Mouse (Mus musculus) natural killer cell, adult 2 months (primary cell): ENCODE results near the gene Nbea.

ENCODE experiments used
- DNase-seq, 2 experiments: peaks; one replicate each; pipeline ENCODE4 v3.0.0; 2022; ENCODE audit warnings: low spot score in 2 of 2

Gene Nbea

GRCm38 (mm10) chr3:56183159-56184133 lies at the start of gene Nbea:
TSS of gene Nbea (minus strand) at chr3:56183701.
- peak in 1 of 2 experiments; percentile 16 for DNase-seq

DNA sequence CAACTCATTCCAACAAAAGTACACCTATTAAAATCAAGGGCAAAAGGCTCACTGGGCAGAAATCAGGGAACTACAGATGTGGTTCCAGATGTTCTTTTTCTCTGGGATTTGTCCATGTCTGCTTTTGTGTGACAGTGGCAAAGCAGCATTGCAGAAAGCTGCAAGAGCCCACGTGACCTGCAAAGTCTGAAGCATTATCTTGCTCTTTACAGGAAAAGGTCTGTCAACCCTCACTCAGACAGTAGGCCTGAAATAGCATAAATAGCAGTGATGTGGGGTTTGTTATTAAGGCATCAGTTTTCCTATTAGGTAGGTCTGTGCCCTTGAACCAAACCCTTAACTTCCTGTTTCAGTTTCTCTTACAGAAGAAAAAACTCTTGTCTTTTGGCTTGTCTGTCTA lies 45.8 kb upstream of the Nbea start:
- no peak for DNase-seq

GRCm38 (mm10) chr3:56215989-56216388 lies 32.5 kb upstream of the Nbea start:
- no peak for DNase-seq

- no peak for DNase-seq
Measured at GRCm38 (mm10) chr3:56203968-56204367, 20.5 kb upstream of the Nbea start.

DNA sequence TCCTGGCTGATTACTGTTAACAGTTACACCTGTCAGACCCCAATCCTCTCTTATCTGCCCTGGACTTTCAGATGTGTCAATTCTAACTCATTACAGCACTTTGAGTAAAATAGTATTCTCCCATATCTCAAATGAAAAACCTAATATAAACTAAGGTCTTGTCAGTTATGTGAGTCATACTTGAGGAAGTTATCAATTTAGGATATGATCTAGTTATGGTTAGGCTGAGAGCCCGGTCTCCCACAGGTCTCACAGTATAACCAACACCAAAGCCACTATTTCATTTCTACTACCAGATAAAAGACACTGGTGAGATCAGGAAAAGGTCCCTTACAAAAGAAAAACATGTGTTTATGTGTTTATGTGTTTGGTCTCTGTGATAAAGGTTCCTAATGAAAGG lies 4.7 kb upstream of the Nbea start:
- no peak for DNase-seq

DNA sequence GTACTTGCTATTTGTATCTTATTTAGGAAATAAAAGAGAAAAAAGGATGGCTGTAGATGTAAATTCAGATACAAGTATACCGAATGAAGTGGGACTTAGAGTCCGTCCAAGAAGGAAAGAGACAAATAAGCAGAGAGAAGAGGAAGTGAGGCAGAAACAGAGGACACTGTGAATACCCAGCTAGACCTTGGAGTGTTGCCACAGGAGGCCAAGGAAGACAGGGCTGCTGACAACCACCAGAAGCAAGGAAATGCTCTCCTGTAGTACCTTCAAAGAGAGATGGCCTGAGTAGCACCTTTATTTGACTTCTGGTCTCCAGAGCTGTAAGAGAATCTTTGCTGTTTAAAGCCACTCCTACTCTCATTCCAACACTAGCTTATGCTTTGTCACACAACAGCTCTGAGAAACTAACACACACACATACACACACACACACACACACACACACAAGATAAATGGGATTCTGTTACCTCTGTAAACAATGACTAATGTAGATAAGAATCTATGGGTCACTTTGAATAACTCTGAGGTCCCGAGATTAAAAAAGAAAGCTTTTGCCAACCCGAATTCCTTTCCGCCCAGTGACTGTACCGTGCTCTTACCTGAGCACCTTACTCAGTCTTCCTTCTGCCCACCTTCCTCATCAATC lies 3.8 kb upstream of the Nbea start:
- DNase-seq, result no peak

DNA sequence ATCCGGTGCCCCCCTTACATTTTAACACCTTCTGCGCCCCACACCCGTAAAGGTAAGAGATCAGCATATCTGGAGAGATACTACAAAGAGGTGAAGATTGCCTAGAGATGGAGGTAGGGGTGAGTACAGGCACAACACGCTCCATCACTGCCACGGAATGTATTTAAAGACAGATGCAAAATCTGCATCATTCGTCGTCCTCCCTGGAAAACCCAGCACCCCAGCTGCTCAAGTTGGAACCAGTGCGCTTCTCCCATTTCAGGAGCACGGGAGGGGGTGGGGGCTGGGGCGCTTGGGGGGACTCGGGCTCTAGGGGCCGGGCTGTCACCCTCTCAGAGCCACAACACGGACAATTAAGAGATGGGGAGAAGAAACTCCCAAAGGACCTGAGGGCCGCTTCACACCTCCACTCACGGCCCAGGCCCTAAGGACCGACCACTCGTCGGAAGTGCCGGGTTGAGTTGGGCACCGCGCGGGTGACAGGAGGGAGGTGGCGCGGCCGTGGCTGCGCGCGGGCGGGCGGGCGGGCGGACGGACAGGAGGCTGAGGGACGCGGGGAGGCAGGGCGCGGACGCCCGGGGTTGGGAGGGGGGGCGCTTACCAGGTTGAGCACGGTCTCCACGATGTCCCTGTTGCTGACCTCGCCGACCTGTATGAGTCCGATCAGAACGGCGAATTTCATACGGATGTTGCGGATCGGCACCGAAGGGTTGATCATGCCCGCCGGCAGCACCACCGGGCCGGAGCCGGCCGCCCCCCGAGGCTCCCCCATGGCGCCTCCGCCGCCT lies 936 bp downstream of the Nbea start:
- no peak for DNase-seq

DNA sequence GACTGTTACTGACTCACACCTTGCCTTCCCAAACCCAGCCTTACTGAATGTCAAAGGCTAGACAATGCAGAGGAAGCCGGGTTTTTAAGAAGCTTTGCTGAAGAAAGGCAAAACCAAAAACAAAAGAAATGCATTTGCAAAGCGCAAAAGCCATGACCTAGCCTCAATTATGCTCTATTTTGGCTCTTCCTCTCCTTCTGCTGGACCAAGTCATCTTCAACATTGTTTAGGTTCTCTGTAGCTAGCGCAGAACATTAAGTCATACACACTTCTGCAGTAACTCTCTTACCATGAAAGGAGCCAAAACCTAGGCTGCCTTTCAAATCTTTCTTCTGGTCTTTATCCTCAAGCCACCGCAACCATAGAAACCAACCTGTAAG lies 1.5 kb downstream of the Nbea start:
- no peak for DNase-seq

DNA sequence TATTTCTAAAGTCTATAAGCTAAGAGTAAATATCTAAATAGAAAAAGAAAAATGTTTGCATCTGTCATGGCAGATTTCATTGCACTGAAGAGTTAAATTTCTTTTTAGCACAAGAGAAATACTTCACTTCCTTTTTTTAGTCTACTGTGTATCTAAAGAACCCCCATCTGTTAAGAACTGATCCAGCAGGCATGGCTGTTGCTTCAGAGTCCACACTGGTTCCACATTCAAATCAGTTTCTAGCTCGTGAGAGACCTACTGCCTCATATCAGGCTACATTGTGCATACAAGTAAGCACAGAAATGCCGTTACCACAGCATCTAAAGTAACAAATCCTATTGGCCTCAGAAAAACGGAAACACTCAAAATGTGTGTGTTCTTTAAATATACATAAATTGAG lies 2.5 kb downstream of the Nbea start:
- DNase-seq, result no peak

DNA sequence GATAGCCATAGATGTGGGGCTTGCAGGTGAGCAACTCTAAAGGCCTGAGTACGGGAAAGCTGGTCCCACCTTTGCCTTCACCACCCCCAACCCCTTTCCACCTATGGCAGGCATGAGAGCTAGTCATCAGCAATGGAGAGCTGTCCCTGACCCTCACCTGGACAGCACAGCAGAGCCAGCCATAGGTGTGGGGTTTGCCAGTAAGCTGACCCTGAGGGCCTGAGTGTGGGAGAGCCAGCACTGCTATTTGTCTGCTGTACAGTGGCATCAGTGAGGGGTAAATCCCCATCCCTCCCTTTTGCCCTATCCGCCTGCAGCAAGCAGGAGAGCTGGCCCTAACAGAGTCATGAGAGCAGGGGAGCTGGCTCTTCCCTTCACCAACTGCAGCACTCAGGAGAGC lies 25.6 kb downstream of the Nbea start:
- DNase-seq, result no peak

DNA sequence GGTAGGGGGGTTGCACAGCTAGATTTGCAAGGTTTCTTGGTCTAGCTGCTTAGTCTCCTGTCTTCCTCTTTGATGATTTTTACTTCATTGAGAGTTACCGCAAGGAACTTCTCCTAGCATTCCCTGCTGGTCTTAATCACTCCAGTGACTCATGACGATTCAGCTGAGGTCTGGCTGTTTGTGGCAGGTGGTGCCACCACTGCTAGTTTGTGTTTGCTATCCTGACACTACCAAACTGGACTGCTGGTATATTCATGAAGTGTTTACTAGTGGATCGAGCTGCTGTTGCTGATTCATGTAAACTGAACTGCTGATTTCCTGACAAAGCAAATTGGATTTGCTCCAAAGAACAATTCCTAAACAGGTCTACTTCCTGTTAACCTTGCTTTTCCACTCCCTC lies 56.8 kb downstream of the Nbea start:
- DNase-seq, result no peak

- no peak for DNase-seq
Measured at GRCm38 (mm10) chr3:56116647-56117046, 66.9 kb downstream of the Nbea start.

DNA sequence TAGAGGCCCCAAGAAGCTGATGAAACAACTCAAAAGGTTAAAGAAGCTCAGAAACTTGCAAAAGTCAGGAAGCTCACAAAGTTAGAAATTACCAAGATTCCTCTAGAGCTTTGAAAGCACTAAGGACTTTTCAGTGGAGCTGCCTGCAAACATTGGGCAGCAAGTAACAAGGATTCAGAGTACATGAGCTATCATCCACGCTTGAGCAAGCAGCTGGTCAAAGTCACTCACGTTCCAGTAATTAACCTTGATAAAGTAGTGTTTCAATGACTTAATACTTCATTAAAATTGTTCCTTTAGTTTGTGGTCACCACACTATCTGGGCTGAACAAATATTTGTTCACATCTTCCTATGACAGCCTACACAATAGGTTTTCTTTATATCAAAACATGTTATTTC lies 75.4 kb downstream of the Nbea start:
- DNase-seq, result no peak

DNA sequence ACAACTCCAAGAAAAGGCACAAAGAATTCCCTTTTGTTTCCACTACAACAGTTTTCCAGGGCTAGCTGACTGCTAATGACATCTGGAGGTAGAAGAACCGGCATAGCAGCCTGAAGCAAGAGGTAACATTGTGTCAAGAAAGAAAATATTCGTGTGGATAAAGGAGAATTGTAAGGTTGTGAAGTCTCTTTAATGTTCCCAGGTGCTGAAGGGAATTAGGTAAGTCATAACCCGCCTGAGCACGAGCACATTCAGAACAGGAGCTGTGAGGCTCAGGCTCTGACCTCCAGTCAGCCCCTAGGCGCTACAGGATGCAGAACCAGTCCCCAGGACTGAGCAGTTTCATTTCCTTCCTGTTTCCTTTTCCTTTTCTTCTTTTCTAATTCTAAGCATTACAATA lies 86.4 kb downstream of the Nbea start:
- DNase-seq, result no peak

GRCm38 (mm10) chr3:56079015-56079612 lies 104.4 kb downstream of the Nbea start:
- DNase-seq, result no peak

DNA sequence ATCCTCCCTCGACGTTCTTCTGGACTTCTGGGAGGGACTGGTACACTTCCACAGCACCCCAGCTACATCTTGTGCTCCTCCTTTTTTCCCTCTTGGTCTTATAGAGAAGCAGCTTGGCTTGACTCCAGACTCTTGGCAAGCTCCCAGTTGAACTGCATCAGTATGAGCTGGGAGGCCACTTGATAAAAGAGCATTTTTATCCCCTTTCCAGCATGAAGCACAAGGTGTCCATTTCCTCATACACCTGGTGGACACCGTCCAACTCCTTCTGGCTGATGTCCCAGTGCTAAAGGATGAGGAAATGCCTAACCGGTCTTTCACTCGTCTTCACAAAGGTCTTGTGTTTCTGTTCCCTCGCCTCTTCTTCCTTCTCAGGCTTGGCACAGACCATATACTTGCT lies 115.7 kb downstream of the Nbea start:
- DNase-seq, result no peak

DNA sequence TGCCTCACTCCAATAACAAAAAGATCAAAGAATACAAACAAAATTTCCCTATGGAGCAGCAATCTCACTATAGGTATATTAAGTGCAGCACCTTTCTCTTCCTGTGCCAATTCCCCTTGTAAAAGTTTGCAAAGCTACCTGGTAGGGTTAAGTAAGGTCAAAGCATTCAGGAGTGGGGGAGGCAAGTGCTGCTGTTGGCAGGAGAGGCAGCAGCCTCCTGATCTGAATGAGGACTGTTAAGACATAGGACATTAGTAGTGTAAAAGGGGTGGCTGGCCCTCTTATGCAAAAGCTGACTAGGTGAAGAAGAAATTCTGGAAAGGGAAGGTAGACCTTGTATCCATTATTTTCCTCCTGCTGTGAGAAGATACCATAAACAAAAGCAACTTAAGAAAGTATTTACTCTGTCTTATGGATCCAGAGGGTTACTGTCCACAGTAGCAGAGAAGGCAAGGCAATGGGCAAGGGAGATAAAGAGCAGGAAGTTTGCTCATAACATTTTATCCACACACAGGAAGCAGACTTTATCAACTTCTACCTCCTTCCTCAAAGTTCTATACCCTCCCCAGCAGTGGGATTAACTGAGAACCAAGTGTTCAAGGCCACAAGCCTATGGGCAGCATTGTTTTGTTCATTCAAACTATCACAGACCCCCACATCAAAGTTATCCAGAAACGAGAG lies 117.0 kb downstream of the Nbea start:
- DNase-seq, result no peak

DNA sequence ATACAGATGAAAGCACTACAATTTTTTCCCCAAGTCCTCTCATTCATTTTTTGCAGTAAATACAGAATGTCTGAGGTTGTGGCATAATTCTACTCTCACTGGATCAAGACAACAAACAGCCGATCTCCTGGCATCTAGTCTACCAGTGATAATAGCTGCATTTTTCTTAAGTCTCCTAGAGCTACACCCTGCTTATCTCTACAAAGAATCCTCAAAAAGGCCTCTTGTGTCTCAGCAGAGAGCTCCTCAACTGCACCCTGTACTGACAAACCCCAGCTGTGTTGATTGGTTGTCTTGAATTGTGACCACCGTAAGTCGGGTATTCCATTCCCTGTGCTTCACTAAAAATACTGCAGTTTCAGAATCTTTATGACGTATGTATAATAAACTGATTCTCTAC lies 118.3 kb downstream of the Nbea start:
- DNase-seq, result no peak

- DNase-seq, result no peak
Measured at GRCm38 (mm10) chr3:56045659-56046336, 137.7 kb downstream of the Nbea start.

DNA sequence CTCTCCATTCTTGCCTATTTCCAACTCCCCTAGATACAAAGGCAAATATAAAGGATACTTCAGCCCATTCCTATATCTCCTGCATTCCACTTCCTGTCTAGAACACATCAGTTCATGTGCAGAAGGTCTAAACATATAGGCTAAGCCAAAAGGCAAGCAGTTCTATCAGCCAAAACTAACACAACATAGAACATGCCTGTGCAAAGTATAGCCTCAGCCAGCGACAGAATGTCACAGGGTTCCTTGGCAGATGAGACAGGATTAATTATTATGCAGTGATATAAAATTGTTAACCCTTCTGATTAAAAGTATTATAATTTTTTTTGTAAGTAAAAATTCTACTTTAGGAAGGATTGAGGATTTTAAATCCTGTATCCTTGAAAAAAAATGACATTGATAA lies 140.4 kb downstream of the Nbea start:
- DNase-seq, result no peak

DNA sequence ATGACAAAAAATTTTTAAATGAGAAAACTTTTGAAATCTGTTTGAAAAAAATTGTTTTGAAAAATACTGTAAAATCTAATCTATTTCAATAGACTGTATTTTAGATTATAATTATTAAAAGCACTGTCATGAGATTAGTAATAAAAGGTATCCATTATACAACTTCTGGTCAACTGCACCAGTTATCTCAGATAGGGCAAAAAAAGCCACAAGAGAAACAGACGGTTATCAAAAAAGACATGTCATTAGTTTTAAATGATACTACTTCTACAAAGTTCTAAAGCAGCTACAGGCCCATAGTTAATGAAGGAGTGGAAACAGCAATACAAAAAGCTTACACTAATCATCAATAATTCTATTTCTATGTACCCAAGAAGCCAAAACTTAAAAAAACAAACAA lies 144.0 kb downstream of the Nbea start:
- DNase-seq, result no peak
